Mouse (Mus musculus): ENCODE data around the gene Usp39.

- no peak for TF ChIP-seq CTCF (IDR thresholded peaks at IDR 0.05; ENCODE audit: extremely low read depth, insufficient read length, insufficient replicate concordance, low read depth, low read length)
- TF ChIP-seq POLR2A (IDR thresholded peaks at IDR 0.05; ENCODE audit: low read depth, low read length) = no peak
These were observed 65.5 kb downstream of the Usp39 start for GRCm38 (mm10) chr6:72279505-72279904.
